Mouse (Mus musculus) neural tube, embryonic 10.5 days (tissue): ENCODE results near the gene As3mt.
"Not testable (repeated sequence)": the region's sequence is repeated elsewhere in the genome, so short reads cannot be mapped to it uniquely, and the experiment has no call there.

Experiments used
- DNase-seq: peaks from one replicate; pipeline ENCODE4 v3.0.0-alpha.2; 2017; ENCODE audit warnings: low spot score; ENCODE audit errors: extremely low spot score

Gene As3mt

DNA sequence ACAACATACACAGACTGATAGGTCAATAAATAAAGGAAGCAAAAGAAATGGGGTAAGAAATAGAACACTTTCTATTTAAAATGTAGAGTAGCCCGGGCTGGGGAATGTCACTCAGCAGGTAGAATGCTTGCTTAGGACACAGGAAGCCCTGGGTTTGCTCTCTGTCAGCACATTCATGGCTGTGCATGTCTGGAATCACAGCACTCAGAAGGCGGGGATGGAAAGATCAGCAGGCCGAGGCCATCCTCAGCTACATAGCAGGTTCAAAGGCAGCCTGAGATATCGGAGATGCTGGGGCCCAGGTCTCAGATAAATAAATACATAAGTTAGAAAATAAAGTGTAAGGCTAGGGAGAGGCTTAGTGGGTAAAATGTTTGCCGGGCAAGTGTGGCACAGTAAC is 45.0 kb downstream of the As3mt start:
- DNase-seq: no peak

DNA sequence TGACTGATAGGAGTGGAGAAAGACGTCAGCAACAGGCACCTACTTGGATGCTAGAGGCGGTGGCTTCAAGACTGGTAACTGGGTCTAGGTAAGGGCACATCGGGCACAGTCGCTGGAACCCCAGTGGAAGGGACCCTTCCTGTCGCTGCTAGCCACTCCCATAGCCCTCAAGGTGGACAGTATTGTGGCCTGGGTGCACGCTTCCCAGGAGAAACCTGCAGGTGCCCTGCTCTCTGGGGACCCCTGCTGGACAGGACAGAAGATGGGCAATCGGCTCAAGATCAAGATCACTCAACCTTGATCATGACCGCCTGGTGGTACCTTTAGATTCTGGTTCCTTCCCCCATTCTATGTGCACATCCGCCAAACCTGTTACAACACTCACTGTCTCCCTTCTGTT is 47.8 kb downstream of the As3mt start:
- no peak for DNase-seq

DNA sequence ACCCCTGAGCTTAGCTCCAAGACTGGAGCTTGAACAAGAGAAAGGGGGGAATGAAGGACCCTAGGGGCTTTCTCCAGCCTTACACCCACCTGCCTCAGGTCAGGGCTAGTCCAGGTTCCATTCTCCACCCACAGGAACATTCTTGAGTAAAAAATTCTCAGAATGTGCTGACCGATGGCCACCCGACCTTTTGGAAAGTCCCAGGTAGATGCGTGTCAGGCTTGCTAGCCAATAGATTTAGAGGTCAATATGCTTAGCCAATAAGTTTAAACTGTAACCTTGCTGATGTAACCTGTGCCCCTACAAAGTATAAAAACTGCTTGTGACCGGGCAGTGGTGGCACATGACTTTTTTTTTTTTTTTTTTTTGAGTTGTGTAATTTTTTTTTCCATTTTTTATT is 49.0 kb downstream of the As3mt start:
- DNase-seq: no peak

DNA sequence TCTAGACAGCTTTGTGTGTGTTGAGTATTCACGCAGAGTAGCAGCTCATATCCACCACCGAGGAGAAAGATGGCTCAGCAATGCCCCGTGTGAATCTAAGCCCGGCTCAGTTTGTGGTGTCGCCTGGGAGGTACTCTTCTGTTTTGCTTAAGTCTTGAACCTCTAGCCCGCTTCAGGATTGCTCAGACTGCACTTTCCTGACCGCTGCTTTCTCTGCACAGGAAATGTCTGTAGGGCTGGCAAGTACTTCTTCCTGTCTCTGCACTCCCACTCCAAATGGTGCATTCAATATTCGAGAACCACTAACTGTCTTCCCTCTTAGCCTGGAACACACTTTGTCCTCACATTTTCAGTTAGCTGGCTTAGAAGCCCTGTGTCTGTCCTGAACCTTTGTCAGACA is 51.8 kb downstream of the As3mt start:
- no peak for DNase-seq

DNA sequence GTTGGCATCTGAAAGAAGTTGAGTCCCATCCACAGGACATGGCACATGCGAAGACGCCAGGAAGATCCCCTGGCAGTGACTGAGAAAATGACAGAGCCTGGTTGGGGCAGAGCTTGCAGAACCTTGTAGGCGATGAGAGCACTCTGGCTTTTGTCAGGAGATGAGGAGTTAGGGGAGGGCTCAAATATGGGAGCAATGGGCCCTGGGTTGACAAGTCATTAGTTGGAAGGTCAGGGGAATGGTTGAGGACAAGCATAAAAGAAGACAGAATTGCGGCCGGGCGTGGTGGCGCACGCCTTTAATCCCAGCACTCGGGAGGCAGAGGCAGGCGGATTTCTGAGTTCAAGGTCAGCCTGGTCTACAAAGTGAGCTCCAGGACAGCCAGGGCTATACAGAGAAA is 52.7 kb downstream of the As3mt start:
- not testable (repeated sequence) for DNase-seq

DNA sequence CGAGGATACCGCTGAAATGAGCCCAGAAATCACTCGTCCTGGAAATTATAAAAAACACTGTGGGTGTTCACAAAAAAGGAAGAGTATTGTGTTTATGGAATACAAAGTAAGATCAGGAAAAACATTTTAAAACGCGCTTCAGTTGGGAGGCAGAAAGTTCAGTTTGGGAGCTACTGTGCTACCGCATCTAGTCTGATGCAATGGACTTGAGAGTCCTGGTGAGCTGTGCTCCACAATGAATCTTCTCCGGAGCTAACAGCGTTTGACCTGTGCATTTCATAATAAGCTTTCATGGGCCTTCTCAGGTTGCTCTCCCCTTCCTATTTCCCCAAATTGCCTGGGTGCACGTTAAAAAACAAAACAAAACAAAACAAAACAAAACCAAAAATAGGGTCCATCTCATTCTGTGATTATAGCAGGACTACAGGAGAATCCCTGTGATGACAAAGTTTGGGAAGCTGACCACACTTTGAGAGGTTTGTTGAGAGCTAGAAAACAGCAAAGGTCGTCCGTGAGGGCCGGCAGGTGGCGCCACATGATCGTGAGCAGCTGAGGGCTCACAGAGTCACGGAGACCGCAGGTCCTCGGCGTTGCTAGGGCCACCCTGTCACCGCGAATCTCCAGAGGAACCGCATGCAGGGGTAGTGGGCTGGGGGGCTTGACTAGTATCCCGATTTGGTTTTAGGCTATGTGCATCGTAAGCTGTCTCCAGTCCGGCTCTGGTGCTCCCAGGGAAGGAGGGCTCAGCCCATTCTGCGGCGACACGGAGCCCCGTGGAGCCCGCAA is 53.3 kb downstream of the As3mt start:
- DNase-seq: peak; percentile 86

DNA sequence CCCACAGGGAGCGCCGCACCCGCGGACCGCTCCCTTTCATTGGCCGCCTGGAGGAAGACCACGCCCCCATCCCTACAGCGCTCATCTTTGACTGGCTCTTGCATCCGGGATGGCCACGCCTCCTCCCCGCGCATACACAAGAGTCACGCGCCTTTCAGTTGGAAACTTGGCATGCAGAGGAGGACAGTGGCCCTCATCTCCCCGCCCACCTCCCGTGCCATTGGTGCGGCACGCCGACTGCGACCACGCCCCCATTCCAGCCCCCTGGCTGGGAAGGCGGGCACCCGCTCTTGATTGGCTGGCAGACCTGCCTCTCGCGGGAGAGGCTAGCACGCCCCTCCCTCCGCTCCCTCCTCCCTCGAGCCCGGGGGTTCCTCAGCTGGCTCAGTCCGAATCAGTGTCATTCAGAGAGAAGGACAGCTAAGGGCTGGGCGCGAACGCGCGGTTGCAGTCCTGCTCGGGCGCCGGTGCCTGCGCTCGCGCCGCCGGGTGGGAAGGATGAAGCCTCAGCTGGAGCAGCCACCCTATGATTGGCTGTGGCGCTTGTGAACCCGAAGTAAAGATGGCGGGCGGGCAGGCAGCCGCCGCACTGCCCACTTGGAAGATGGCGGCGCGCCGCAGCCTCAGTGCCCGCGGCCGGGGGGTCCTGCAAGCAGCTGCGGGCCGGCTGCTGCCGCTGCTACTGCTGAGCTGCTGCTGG is 54.1 kb downstream of the As3mt start, which contains the start of gene Cnnm2:
Gene Cnnm2 (plus strand): TSS at position 350 of the 700 bp plus-strand sequence.
- peak; percentile 100 for DNase-seq

DNA sequence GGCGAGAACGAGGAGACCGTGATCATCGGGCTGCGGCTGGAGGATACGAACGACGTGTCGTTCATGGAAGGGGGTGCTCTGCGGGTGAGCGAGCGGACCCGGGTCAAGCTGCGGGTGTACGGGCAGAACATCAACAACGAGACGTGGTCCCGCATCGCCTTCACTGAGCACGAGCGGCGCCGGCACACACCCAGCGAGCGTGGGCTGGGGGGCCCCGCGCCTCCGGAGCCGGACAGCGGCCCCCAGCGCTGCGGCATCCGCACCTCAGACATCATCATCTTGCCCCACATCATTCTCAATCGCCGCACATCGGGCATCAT is 54.7 kb downstream of the As3mt start:
- DNase-seq: no peak

DNA sequence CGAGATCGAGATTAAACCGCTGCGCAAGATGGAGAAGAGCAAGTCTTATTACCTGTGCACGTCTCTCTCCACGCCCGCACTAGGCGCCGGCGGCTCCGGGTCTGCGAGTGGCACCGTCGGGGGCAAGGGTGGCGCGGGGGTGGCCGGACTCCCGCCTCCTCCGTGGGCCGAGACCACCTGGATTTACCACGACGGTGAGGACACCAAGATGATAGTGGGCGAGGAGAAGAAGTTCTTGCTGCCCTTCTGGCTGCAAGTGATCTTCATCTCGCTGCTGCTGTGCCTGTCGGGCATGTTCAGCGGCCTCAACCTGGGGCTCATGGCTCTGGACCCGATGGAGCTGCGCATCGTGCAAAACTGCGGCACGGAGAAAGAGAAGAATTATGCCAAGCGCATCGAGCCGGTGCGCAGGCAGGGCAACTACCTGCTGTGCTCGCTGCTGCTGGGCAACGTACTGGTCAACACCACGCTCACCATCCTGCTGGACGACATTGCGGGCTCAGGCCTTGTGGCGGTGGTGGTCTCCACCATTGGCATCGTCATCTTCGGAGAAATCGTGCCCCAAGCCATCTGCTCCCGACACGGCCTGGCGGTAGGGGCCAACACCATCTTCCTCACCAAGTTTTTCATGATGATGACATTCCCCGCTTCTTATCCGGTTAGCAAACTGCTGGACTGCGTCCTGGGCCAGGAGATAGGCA is 55.2 kb downstream of the As3mt start:
- DNase-seq: peak; percentile 63

DNA sequence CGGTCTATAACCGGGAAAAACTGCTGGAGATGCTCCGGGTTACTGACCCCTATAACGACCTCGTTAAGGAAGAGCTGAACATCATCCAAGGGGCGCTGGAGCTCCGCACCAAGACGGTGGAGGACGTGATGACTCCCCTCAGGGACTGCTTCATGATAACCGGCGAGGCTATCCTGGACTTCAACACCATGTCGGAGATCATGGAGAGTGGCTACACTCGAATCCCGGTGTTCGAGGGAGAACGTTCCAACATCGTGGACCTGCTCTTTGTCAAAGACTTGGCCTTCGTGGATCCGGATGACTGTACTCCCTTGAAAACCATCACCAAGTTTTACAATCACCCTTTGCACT is 55.7 kb downstream of the As3mt start:
- DNase-seq: no peak

DNA sequence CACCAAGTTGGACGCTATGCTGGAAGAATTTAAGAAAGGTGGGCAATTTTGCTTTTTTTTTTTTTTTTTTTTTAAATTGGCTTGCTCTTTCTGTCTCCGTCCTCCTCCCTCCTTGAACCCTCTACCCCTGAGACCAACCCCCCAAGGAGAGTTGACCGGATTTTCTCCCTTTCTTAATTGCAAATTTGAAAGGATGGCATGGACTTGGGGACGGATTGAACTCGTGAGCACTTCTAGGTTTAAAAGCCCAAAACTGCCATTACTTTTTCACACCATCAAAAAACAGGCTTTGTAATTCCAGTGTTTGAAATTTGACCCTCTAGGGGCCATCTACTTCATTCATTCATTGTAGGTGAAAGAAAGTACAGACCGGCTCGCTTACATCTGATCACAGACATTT is 56.1 kb downstream of the As3mt start:
- no peak for DNase-seq

DNA sequence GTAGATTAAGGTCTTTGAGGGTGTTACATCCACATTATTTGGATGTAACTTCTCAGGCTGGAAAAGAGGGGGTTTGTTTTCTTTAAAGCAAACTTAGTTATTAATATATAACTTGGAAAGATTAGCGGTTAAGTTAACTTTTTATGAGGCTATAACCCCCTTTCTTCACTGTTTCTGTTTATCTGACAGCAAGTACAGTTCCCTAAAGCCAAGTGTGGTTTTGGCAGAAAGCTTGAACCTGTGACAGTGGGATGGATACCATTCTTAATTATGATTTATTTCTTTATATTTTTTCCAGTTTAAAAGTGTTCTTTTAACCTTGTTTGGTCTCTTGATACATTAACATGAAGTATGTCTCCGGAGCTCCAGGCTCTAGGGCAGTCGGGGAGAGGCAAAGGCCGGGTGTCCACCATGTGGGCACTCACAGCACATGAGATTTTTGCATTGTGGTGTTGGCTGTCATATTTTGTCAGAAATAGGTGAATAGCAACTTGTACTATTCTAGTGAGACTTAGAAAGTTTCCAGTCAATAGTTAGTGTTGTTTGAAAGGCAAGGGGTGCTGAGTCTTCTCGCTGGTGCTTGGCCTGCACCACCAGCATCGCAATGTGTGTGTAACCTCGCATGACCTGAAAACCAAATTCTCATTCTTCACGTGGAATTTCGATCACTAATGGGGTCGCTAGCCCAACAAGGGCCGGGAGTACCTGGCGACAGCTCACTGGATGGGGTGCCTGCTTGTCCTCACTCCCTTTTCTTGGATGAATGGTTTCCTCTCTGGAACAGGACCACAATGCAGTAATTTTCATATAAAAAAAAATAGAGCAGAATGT is 56.9 kb downstream of the As3mt start:
- DNase-seq: no peak

DNA sequence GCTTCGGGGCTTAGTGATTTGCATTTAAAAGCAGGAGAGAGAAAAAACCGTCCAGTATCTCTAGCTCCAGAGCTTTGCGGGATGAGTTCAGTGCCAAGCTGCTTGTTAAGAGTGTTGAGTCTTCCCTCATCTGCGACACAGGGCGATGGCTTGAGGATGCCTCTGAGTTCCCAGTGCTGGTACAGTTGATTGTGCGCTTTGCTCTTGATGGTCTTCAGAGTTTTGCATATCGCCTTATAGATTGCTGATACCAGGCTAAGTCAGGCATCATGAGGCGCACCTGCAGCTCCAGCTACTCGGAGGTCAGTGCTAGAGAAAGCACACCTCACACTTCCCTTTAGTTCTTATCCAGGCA is 57.5 kb downstream of the As3mt start:
- no peak for DNase-seq

DNA sequence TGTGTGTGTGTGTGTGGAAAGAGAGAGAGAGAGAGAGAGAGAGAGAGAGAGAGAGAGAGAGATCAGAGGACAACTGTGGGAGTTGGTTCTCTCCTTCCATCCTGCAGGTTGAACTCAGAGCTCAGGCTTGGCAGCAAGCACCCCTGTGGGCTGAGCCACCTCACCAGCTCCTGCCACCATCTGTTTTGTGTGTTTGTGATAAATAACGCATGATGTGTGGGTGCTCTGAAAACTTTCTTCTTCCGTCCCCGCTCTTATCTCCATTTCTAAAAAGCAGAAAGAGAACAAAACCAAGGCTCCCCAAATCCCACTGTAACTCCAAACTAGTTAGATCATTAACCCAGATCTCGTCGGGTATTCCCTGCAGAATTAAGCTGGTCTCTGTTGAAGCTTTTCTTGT is 58.9 kb downstream of the As3mt start:
- no peak for DNase-seq

DNA sequence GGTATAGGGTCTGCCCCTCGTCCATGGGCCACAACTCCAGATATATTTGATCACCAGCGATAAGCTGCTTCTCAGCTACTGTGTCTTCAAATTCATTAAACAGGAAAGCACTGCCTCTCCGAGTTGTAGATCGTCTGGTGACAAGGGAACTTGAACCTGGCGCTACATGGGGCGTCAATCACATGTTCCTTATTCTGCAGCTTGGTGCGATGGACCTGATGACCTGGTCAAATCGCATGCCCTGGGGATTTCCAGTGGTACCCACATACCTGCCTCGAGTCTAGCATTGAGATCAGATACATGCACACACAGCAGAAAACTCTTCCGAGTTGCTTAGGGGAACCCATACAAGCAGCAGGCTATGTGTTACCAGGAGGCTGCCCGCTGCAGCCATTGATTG is 62.5 kb downstream of the As3mt start:
- no peak for DNase-seq

DNA sequence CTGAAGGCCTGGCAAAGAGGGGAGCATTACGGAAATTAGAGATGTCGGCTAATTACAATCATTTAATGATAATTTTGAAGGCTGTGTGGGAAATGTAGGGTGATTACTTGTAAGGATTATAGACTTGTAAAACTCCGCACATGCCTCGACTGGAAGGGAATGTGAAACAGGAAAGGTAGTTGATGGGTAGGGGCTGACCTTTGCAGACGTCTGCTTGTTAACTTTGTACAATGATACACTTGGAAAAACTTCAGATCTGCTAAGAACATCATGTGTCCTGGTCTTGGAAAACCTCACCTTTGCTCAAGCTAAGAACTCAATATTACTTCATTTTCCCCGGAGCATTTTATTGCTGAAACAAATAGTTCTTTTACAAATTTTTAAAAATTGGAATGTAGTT is 64.5 kb downstream of the As3mt start:
- DNase-seq: no peak

DNA sequence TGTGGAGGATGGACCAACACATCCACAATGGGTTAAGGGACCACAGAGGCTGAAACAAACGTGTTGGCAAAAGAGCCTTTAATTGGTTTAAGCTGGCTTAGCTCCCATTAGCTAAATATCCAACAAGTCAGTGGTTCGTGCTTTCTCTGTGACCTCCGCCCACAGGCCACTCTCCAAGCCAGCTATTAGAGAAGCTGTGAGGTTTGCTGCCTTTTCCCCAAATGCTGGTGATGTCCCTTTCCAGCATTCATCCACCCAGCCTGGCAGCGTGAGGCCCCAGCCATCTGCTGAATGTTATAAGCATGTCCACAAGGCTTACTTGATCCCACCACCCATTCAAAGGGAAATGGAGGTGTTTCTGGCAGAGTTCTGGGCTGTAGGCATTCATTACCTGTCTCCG is 69.1 kb downstream of the As3mt start:
- DNase-seq: no peak

DNA sequence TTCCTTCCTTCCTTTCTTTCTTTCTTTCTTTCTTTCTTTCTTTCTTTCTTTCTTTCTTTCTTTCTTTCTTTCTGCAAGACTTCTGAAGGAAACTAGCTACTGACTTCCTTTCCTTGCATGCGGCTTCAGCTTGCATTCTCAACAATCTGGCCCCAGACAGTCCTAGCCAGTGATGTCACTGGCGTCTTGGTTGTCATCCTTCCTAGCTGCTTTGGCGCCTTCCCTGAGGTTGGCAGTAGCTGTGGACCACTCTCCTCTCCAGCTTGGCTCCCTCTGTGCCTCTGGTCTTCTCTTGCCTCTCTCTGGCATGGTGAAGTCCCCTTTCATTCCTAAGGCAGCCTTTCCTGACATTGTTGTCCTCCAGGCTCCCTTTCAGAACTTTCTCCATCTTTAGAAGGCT is 69.6 kb downstream of the As3mt start:
- DNase-seq: no peak

DNA sequence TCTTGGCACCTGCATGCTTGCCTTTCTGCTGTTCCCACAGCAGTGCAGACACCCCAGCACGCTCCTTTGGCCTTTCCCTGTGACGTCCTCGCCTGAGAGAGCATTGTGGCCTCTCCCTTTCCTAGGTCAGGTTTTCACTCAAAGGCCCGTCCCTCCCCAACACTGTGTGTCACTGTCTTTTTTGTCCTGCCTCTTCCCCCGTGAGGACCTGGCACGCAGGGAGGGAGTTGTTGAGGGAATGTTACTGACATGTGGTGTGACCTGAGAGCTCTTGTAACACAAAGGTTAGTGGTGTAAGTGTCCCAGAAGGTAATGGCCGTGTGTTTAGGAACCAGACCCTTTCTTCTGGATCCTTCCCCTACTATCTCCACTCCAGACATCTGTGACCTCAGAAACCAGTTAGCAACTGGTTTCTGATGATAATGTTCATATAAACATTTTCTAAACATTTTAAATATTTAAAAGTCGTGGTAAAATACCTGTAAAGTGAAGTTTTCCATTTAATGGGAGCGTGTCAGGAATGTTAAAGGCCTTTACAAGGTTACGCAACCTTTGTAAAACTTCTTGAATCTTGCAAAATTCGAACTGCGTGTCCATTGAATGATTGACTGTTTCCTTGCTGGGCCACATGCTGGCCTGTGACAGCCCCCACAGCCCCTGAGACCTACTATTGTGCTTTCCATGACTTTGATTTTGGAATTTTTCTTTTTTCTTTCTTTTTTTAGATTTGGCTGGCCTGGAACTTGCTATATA is 70.8 kb downstream of the As3mt start:
- no peak for DNase-seq

DNA sequence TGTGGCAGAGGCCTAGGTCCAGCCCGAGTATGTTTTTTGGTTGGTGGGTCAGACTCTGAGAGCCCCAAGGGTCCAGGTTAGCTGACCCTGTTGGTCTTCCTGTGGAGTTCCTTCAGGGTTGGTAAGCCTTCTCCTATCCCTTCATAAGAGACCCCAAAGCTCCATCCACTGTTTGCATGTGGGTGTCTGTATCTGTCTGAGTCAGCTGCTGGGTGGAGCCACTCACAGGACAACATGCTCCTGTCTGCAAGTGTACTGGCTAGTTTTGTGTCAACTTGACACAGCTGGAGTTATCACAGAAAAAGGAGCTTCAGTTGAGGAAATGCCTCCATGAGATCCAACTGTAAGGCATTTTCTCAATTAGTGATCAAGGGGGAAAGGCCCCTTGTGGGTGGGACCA is 71.9 kb downstream of the As3mt start:
- not testable (repeated sequence) for DNase-seq

DNA sequence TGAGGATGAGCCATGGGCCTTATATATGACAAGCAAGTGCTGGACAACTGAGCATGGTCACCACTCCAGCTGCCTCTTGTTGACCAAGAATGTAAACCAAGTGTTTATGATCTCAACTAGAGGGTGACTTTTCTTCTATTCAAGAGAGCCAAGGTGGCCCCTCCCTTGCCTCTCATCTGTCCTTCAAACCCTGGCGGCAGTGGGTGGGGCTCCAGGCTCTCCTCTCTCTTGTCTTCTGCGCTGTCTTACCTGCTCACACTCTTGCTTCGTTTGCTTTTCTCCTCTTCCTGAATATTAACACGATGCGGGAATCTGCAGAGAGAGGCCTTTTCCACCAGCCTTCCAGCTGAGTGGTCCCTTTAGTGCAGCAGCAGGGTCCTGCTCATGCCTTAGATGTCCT is 76.8 kb downstream of the As3mt start:
- no peak for DNase-seq
